Mouse (Mus musculus): ENCODE data around the gene Fpr-rs7. TPM values are rescaled to one million over a fixed set of nuclear protein-coding genes. Genes with fewer than 3 reads are reported as not detected.

Gene Fpr-rs7
- not detected in 2 replicates for polyA plus RNA-seq (2015; fragmentation: Nextera tagmentation; extraction: Ambion mirVana)

DNA sequence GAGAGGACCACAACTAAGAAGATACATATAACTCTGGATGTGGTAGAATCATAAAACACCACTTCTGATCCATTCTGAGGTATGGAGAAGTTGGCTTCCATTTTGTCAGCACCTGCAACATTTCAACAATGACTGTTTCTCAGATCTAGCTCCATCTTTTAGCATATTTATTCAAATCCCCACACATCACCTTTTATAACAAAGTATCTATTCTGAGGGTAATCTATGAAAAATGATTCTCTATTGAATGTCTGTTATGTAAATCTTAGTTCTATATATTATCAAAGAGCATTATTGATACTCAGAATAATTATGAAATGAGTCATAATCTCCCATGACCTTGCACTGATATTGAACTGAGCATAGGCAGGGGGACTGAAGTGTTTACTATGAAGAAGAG is at the start of gene Fpr-rs7:
TSS of gene Fpr-rs7 (minus strand) at position 101 of the 400 bp plus-strand sequence.
- no peak within 1 kb of the TSS for H3K9ac ChIP-seq
- H3K4me3 ChIP-seq: no peak within 1 kb of the TSS
- H3K4me1 ChIP-seq (replicated peaks): no peaks in the 10 kb centered on the region
- H3K27me3 ChIP-seq: no peaks in the 10 kb centered on the region
- H3K27ac ChIP-seq (replicated peaks): no peak within 1 kb of the TSS
- H3K36me3 ChIP-seq: no peaks in the 10 kb centered on the region
- ATAC-seq (ENCODE audit: low read depth): no peak
- H3K4me2 ChIP-seq: no peak within 1 kb of the TSS
- peaks cover 17% of the 10 kb centered on the region for H3K9me3 ChIP-seq

DNA sequence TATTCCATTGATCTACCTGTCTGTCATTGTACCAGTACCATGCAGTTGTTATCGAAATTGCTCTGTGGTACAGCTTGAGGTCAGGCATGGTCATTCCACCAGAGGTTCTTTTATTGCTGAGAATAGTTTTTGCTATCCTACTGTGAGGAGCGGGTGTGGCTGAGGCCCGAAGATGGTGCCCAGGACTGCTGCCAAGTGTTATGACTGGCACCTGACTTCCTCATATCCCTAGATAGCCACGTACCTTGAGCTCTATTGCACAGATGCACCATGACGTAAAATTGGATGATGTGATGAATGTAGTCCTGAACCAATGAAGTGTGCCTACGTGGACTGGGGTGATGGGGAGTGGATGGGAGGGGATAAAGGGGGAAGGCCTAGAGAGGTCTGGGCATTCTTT is 39.9 kb downstream of the Fpr-rs7 start:
- Histone ChIP-seq H3K9ac (no peak overlapping the region), H3K9me3 (peaks cover 21% of the 10 kb centered on the region), H3K27me3 (no peaks in the 10 kb centered on the region), H3K27ac (replicated peaks) (no peak overlapping the region), H3K4me3 (no peak overlapping the region), H3K4me2 (no peak overlapping the region), H3K36me3 (no peaks in the 10 kb centered on the region), H3K4me1 (replicated peaks) (no peaks in the 10 kb centered on the region)
- ATAC-seq (ENCODE audit: low read depth): no peak
- 78% methylated on average over 6 of the region's 6 CpGs for WGBS

DNA sequence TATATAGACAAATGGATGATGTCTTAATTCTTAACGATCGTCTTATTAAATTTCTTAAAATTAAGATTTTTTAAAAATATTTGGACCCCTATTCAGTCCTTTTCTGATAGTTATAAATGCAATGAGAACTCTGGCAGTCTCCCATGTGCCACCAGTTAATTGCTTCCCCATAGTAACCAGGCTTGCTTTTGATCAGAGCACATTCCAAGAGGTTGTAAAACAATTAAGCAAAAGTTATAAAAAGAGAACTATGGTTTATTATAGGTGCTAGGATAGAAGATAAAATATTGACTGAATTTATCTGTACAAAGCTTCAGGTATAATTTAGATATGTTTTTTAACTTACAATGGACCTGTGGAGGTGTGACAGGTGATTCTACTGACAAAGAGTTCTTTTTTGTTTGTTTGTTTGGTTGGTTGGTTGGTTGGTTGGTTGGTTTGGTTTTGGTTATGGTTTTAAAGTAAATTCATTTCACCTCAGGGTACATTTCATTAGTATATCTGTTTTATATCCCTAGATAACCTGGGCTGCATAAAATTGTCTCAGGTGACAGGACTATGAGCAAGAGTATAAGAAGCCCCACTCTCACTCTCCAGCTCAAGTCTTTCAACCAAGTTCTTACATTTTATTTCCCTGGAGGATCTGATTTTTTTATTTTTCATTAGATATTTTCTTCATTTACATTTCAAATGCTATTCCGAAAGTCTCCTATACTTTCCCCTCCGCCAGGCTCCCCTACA is 42.2 kb downstream of the Fpr-rs7 start:
- no peak overlapping the region for H3K4me3 ChIP-seq
- H3K9me3 ChIP-seq: peaks cover 7% of the 10 kb centered on the region
- no peaks in the 10 kb centered on the region for H3K27me3 ChIP-seq
- H3K36me3 ChIP-seq: no peaks in the 10 kb centered on the region
- H3K27ac ChIP-seq (replicated peaks): no peak overlapping the region
- no peak overlapping the region for H3K4me2 ChIP-seq
- no peaks in the 10 kb centered on the region for H3K4me1 ChIP-seq (replicated peaks)
- WGBS: 96% methylated on average over 4 of the region's 4 CpGs
- no peak for ATAC-seq (ENCODE audit: low read depth)
- H3K9ac ChIP-seq: no peak overlapping the region

Other genes with a start within 250 kb of the Fpr-rs7 start
- gene Vmn2r104, start 65.9 kb downstream of the Fpr-rs7 start, polyA plus RNA-seq (2015; fragmentation: Nextera tagmentation; extraction: Ambion mirVana): not detected in 2 replicates
- not detected in 2 replicates for gene Fpr-rs6, start 68.9 kb upstream of the Fpr-rs7 start, polyA plus RNA-seq (2015; fragmentation: Nextera tagmentation; extraction: Ambion mirVana)
- gene Vmn2r105, start 120.8 kb upstream of the Fpr-rs7 start, polyA plus RNA-seq (2015; fragmentation: Nextera tagmentation; extraction: Ambion mirVana): not detected in 2 replicates
- not detected in 2 replicates for gene Vmn2r106, start 171.3 kb upstream of the Fpr-rs7 start, polyA plus RNA-seq (2015; fragmentation: Nextera tagmentation; extraction: Ambion mirVana)
- not detected in 2 replicates for gene Vmn2r107, start 231.0 kb upstream of the Fpr-rs7 start, polyA plus RNA-seq (2015; fragmentation: Nextera tagmentation; extraction: Ambion mirVana)

All from neural tube, embryonic 13.5 days (tissue).